Comparison of ENCODE assay signal across 8 mouse cellular contexts in genomic region chr13:92483852-92484463, GRCm38 (mm10). TPM values are rescaled to one million over a fixed set of nuclear protein-coding genes. Genes with fewer than 3 reads are reported as not detected.
DNase-seq lines count a peak whose midpoint lies in the region; ATAC-seq and TF ChIP-seq lines count a peak whose summit lies in the region.

Gene Fam151b (minus strand): TSS chr13:92484015.

- H3K4me2 ChIP-seq in embryonic facial prominence, embryonic 15.5 days (replicated peaks), result peak within 1 kb of the TSS; percentile 76
- peak within 1 kb of the TSS; percentile 49 for H3K4me2 ChIP-seq in limb, embryonic 11.5 days (ENCODE audit: low read depth, severe bottlenecking)
- H3K4me2 ChIP-seq in midbrain, embryonic 13.5 days (replicated peaks), result peak within 1 kb of the TSS; percentile 56

- H3K4me1 ChIP-seq in bone marrow macrophage, adult 2 months (ENCODE audit: control insufficient read depth, insufficient read depth, low read length), result no peaks in the 10 kb centered on the region
- H3K4me1 ChIP-seq in embryonic facial prominence, embryonic 15.5 days, result peaks cover 4% of the 10 kb centered on the region; the same call in 1 of the 2 replicates
- no peaks in the 10 kb centered on the region for H3K4me1 ChIP-seq in heart, adult 2 months (ENCODE audit: control insufficient read depth, insufficient read depth, low read length)
- no peaks in the 10 kb centered on the region for H3K4me1 ChIP-seq in kidney, adult 2 months (ENCODE audit: control insufficient read depth, insufficient read depth, low read length)
- no peaks in the 10 kb centered on the region for H3K4me1 ChIP-seq in limb, embryonic 11.5 days (ENCODE audit: control insufficient read depth, insufficient read depth, low read length)
- no peaks in the 10 kb centered on the region for H3K4me1 ChIP-seq in midbrain, embryonic 13.5 days (replicated peaks)
- H3K4me1 ChIP-seq in small intestine, adult 2 months (ENCODE audit: control insufficient read depth, insufficient read depth, insufficient read length, low read length), result no peaks in the 10 kb centered on the region

- H3K27me3 ChIP-seq in embryonic facial prominence, embryonic 15.5 days, result no peaks in the 10 kb centered on the region
- H3K27me3 ChIP-seq in heart, adult 2 months (ENCODE audit: control insufficient read depth, insufficient read depth, low read length), result no peaks in the 10 kb centered on the region
- no peaks in the 10 kb centered on the region for H3K27me3 ChIP-seq in kidney, adult 2 months (replicated peaks; ENCODE audit: control insufficient read depth, insufficient read depth, low read length)
- no peaks in the 10 kb centered on the region for H3K27me3 ChIP-seq in limb, embryonic 11.5 days (ENCODE audit: control insufficient read depth, insufficient read depth, low read length)
- H3K27me3 ChIP-seq in midbrain, embryonic 13.5 days, result no peaks in the 10 kb centered on the region
- H3K27me3 ChIP-seq in small intestine, adult 2 months (ENCODE audit: control insufficient read depth, insufficient read depth, low read length), result no peaks in the 10 kb centered on the region

- 0 out of 2 replicates have a peak within 1 kb of the TSS, but pooled peaks have one; percentile 1 for H3K9ac ChIP-seq in embryonic facial prominence, embryonic 15.5 days
- peak within 1 kb of the TSS; percentile 52 for H3K9ac ChIP-seq in heart, adult 2 months (ENCODE audit: low read depth, low read length)
- H3K9ac ChIP-seq in limb, embryonic 11.5 days (ENCODE audit: low read length), result peak within 1 kb of the TSS; percentile 50
- peak within 1 kb of the TSS; percentile 60 for H3K9ac ChIP-seq in midbrain, embryonic 13.5 days (replicated peaks)

- WGBS in embryonic facial prominence, embryonic 15.5 days, result 8% methylated on average over 19 of the region's 19 CpGs
- 7% methylated on average over 19 of the region's 19 CpGs for WGBS in heart, adult 2 months
- WGBS in kidney, adult 2 months, result 4% methylated on average over 19 of the region's 19 CpGs
- 9% methylated on average over 19 of the region's 19 CpGs for WGBS in limb, embryonic 11.5 days
- WGBS in midbrain, embryonic 13.5 days, result 6% methylated on average over 19 of the region's 19 CpGs
- WGBS in small intestine, adult 2 months, result 5% methylated on average over 19 of the region's 19 CpGs

- peak; percentile 72 for DNase-seq in 3T3-L1 (ENCODE audit: low read depth, low spot score)
- DNase-seq in heart, adult 2 months, result peak; percentile 87 to 92
- peak; percentile 97 for DNase-seq in kidney, adult 2 months
- peak; percentile 93 for DNase-seq in limb, embryonic 11.5 days (ENCODE audit: low spot score)

- H3K79me2 ChIP-seq in heart, adult 2 months (replicated peaks; ENCODE audit: control insufficient read depth, insufficient read depth, low read length), result no peaks in the 10 kb centered on the region

- 0 out of 2 replicates have a peak, but pooled peaks cover 4% of the 10 kb centered on the region for H3K36me3 ChIP-seq in embryonic facial prominence, embryonic 15.5 days
- H3K36me3 ChIP-seq in heart, adult 2 months (ENCODE audit: control insufficient read depth, insufficient read depth, low read length), result no peaks in the 10 kb centered on the region
- no peaks in the 10 kb centered on the region for H3K36me3 ChIP-seq in kidney, adult 2 months (ENCODE audit: control insufficient read depth, insufficient read depth, low read length)
- H3K36me3 ChIP-seq in limb, embryonic 11.5 days (ENCODE audit: control insufficient read depth, insufficient read depth, low read length), result no peaks in the 10 kb centered on the region
- H3K36me3 ChIP-seq in midbrain, embryonic 13.5 days, result peaks cover 7% of the 10 kb centered on the region
- H3K36me3 ChIP-seq in small intestine, adult 2 months (ENCODE audit: control insufficient read depth, insufficient read depth, low read length), result peaks cover 3% of the 10 kb centered on the region; the same call in 1 of the 2 replicates

- intact Hi-C loops in heart, adult 2 months (cut with DNase I), result loop anchor here (2.0 to 5.0 kb wide), 2 partner anchors 129 to 577 kb away; partner anchors contain the start of genes Dhfr and Msh3

- TF ChIP-seq EP300 in heart, adult 2 months (IDR thresholded peaks at IDR 0.05; ENCODE audit: insufficient read depth, low read depth, low read length), result 0 out of 2 replicates have a peak, but pooled peaks have one; percentile 53

- peak within 1 kb of the TSS; percentile 76 for H3K4me3 ChIP-seq in bone marrow macrophage, adult 2 months (ENCODE audit: insufficient read depth, low read length)
- peak within 1 kb of the TSS; percentile 54 for H3K4me3 ChIP-seq in embryonic facial prominence, embryonic 15.5 days (replicated peaks)
- peak within 1 kb of the TSS; percentile 55 for H3K4me3 ChIP-seq in heart, adult 2 months
- peak within 1 kb of the TSS; percentile 57 for H3K4me3 ChIP-seq in kidney, adult 2 months (ENCODE audit: insufficient read depth, low read depth, low read length)
- H3K4me3 ChIP-seq in limb, embryonic 11.5 days (ENCODE audit: low read depth, low read length), result peak within 1 kb of the TSS; percentile 28
- peak within 1 kb of the TSS; percentile 46 for H3K4me3 ChIP-seq in midbrain, embryonic 13.5 days (replicated peaks)
- peak within 1 kb of the TSS; percentile 68 for H3K4me3 ChIP-seq in small intestine, adult 2 months (ENCODE audit: low read depth, low read length)

- no peak for TF ChIP-seq CTCF in bone marrow macrophage, adult 2 months (IDR thresholded peaks at IDR 0.05; ENCODE audit: low read depth, low read length)
- TF ChIP-seq CTCF in heart, adult 2 months (IDR thresholded peaks at IDR 0.05), result no peak
- TF ChIP-seq CTCF in kidney, adult 2 months (conservative IDR thresholded peaks at IDR 0.05; ENCODE audit: insufficient read depth, insufficient read length, low read depth, low read length), result no peak
- no peak for TF ChIP-seq CTCF in small intestine, adult 2 months (IDR thresholded peaks at IDR 0.05; ENCODE audit: extremely low read depth, insufficient read length, insufficient replicate concordance, low read depth, low read length)

- no peak for TF ChIP-seq POLR2A in bone marrow macrophage, adult 2 months (IDR thresholded peaks at IDR 0.05; ENCODE audit: borderline replicate concordance, low read depth, low read length)
- peak; percentile 91 for TF ChIP-seq POLR2A in heart, adult 2 months (IDR thresholded peaks at IDR 0.05; ENCODE audit: insufficient read depth, low read depth, low read length)
- peak; percentile 66 for TF ChIP-seq POLR2A in kidney, adult 2 months (IDR thresholded peaks at IDR 0.05; ENCODE audit: low read depth, low read length)
- peak; percentile 85 for TF ChIP-seq POLR2A in small intestine, adult 2 months (IDR thresholded peaks at IDR 0.05; ENCODE audit: low read depth, low read length)

- H3K27ac ChIP-seq in bone marrow macrophage, adult 2 months (ENCODE audit: insufficient read depth, low read depth, low read length), result peak within 1 kb of the TSS; percentile 48
- H3K27ac ChIP-seq in embryonic facial prominence, embryonic 15.5 days (replicated peaks), result peak within 1 kb of the TSS; percentile 71
- peak within 1 kb of the TSS; percentile 64 for H3K27ac ChIP-seq in heart, adult 2 months
- peak within 1 kb of the TSS; percentile 78 for H3K27ac ChIP-seq in kidney, adult 2 months (ENCODE audit: insufficient read depth, low read depth, low read length)
- H3K27ac ChIP-seq in limb, embryonic 11.5 days (replicated peaks; ENCODE audit: low read depth, low read length), result no peak within 1 kb of the TSS
- H3K27ac ChIP-seq in midbrain, embryonic 13.5 days, result peak within 1 kb of the TSS; percentile 75
- H3K27ac ChIP-seq in small intestine, adult 2 months (ENCODE audit: insufficient read depth, low read depth, low read length), result peak within 1 kb of the TSS; percentile 44; the same call in 1 of the 2 replicates

- peak; percentile 99 for ATAC-seq in embryonic facial prominence, embryonic 15.5 days (ENCODE audit: insufficient number of reproducible peaks, low FRiP score, low TSS enrichment, low read depth)
- peak; percentile 99 for ATAC-seq in limb, embryonic 11.5 days (ENCODE audit: insufficient number of reproducible peaks, low FRiP score, low TSS enrichment, low read depth)
- peak; percentile 100 for ATAC-seq in midbrain, embryonic 13.5 days

- H3K9me3 ChIP-seq in embryonic facial prominence, embryonic 15.5 days (replicated peaks), result no peaks in the 10 kb centered on the region
- no peaks in the 10 kb centered on the region for H3K9me3 ChIP-seq in limb, embryonic 11.5 days (ENCODE audit: control insufficient read depth, low read length)
- no peaks in the 10 kb centered on the region for H3K9me3 ChIP-seq in midbrain, embryonic 13.5 days

RNA-seq across cellular contexts. Expression of gene Fam151b, which starts in this region (rescaled TPM):
- 11.1 and 12.5 TPM in 2 replicates for polyA plus RNA-seq in bone marrow macrophage, adult 2 months (2012; ENCODE audit: insufficient read depth, insufficient read length, missing spikeins)
- 0.28 TPM in 2 replicates for polyA plus RNA-seq in embryonic facial prominence, embryonic 15.5 days (2015; fragmentation: Nextera tagmentation; extraction: Ambion mirVana)
- 1 to 10 TPM; 2.0 to 2.2 TPM for total RNA-seq in heart, adult 2 months (2021)
- polyA plus RNA-seq in heart, adult 2 months (2012; rRNA removed), result 1.0 and 1.7 TPM in 2 replicates
- polyA plus RNA-seq in kidney, adult 2 months (2012; rRNA removed), result 4.6 and 5.1 TPM in 2 replicates
- polyA plus RNA-seq in limb, embryonic 11.5 days (2014; fragmentation: Nextera tagmentation; extraction: Ambion mirVana), result 0.25 TPM in 1 of 2 replicates, not detected in the other
- polyA plus RNA-seq in midbrain, embryonic 13.5 days (2015; fragmentation: Nextera tagmentation; extraction: Ambion mirVana), result 0.17 and 0.22 TPM in 2 replicates
- 1.1 and 1.4 TPM in 2 replicates for polyA plus RNA-seq in small intestine, adult 2 months (2012; rRNA removed)

Comparison
In these comparisons a context has a peak if more than half of its experiments do, and no peak if none do; other contexts are left out.
1. Peak in ATAC-seq, H3K4me3 ChIP-seq, H3K27ac ChIP-seq, H3K9ac ChIP-seq and H3K4me2 ChIP-seq in embryonic facial prominence, embryonic 15.5 days; RNA of the gene not detected or under 1 TPM.
2. Peak in DNase-seq, ATAC-seq, H3K4me3 ChIP-seq, H3K9ac ChIP-seq and H3K4me2 ChIP-seq in limb, embryonic 11.5 days; RNA of the gene not detected or under 1 TPM.
3. Peak in ATAC-seq, H3K4me3 ChIP-seq, H3K27ac ChIP-seq, H3K9ac ChIP-seq and H3K4me2 ChIP-seq in midbrain, embryonic 13.5 days; RNA of the gene not detected or under 1 TPM.
4. H3K9ac ChIP-seq: peak in every context shown above with its lines; median percentile 60 in midbrain, embryonic 13.5 days; 52 in heart, adult 2 months; 50 in limb, embryonic 11.5 days; 1 in embryonic facial prominence, embryonic 15.5 days.